Mouse (Mus musculus): Measurements from ENCODE around the gene Snta1.

Snta1 gene

GRCm38 (mm10) chr2:154420942-154421731 is 13.2 kb upstream of the Snta1 start:
- DNase-seq (ENCODE audit: low spot score): no peak

GRCm38 (mm10) chr2:154419631-154420515 is 12.0 kb upstream of the Snta1 start:
- DNase-seq (ENCODE audit: low spot score): no peak

GRCm38 (mm10) chr2:154418001-154418400 is 10.1 kb upstream of the Snta1 start:
- no peak for DNase-seq (ENCODE audit: low spot score)

- DNase-seq (ENCODE audit: low spot score): peak; percentile 40
Measured at GRCm38 (mm10) chr2:154417107-154417506, 9.2 kb upstream of the Snta1 start.

GRCm38 (mm10) chr2:154412018-154412666 is 4.2 kb upstream of the Snta1 start:
- DNase-seq (ENCODE audit: low spot score): peak; percentile 28

GRCm38 (mm10) chr2:154410355-154410754 is 2.5 kb upstream of the Snta1 start:
- DNase-seq (ENCODE audit: low spot score): no peak

GRCm38 (mm10) chr2:154407063-154407642 is 746 bp downstream of the Snta1 start:
- no peak for DNase-seq (ENCODE audit: low spot score)

- no peak for DNase-seq (ENCODE audit: low spot score)
Measured at GRCm38 (mm10) chr2:154405447-154405994, 2.4 kb downstream of the Snta1 start.

GRCm38 (mm10) chr2:154402811-154403210 is 5.1 kb downstream of the Snta1 start:
- DNase-seq (ENCODE audit: low spot score): no peak

- DNase-seq (ENCODE audit: low spot score): no peak
Measured at GRCm38 (mm10) chr2:154401976-154402375, 5.9 kb downstream of the Snta1 start.

- DNase-seq (ENCODE audit: low spot score): no peak
Measured at GRCm38 (mm10) chr2:154399325-154399724, 8.6 kb downstream of the Snta1 start.

GRCm38 (mm10) chr2:154398267-154398666 is 9.6 kb downstream of the Snta1 start:
- DNase-seq (ENCODE audit: low spot score): no peak

- DNase-seq (ENCODE audit: low spot score): no peak
Measured at GRCm38 (mm10) chr2:154396529-154396928, 11.4 kb downstream of the Snta1 start.

GRCm38 (mm10) chr2:154394602-154395001 is 13.3 kb downstream of the Snta1 start:
- no peak for DNase-seq (ENCODE audit: low spot score)

GRCm38 (mm10) chr2:154390180-154390964 is 17.5 kb downstream of the Snta1 start:
- no peak for DNase-seq (ENCODE audit: low spot score)

GRCm38 (mm10) chr2:154379103-154379502 is 28.8 kb downstream of the Snta1 start:
- DNase-seq (ENCODE audit: low spot score): no peak

GRCm38 (mm10) chr2:154374807-154375601 is 32.9 kb downstream of the Snta1 start:
- no peak for DNase-seq (ENCODE audit: low spot score)

GRCm38 (mm10) chr2:154373961-154374632 is 33.8 kb downstream of the Snta1 start:
- DNase-seq (ENCODE audit: low spot score): peak; percentile 65

- no peak for DNase-seq (ENCODE audit: low spot score)
Measured at GRCm38 (mm10) chr2:154372842-154373500, 34.9 kb downstream of the Snta1 start, which contains the start of gene Cdk5rap1. TSS of gene Cdk5rap1 (minus strand) at chr2:154373010.
